Mouse (Mus musculus) midbrain, postnatal 0 days (tissue): ENCODE data around the gene Slc6a12. TPM values are rescaled to one million over a fixed set of nuclear protein-coding genes. Genes with fewer than 3 reads are reported as not detected.
A peak's percentile ranks its signal among the peaks of the same experiment; 100 is the strongest.

Source experiments
- ATAC-seq: fragments of 200-750 bp; cut with Nextera tagmentation; 2 replicates; pipeline ENCODE4 v1.8.0; 2017; ENCODE audit warnings: moderate number of reproducible peaks, mild to moderate bottlenecking, moderate TSS enrichment, moderate library complexity; ENCODE audit not compliant: low FRiP score
- DNase-seq: peaks from one replicate; pipeline ENCODE4 v3.0.0-alpha.2; 2015; ENCODE audit warnings: low spot score
- H3K27ac ChIP-seq: fragments of 300-500 bp; sonication (generic); 2 replicates; pipeline ENCODE4 v1.5.1; 2014; ENCODE audit warnings: low read depth, mild to moderate bottlenecking, low read length, mixed read lengths
- H3K27me3 ChIP-seq: fragments of 300-500 bp; sonication (generic); 2 replicates; pipeline ENCODE4 v1.6.1; 2014; ENCODE audit warnings: low read length, control low read depth, mixed read lengths; ENCODE audit not compliant: insufficient read depth
- H3K36me3 ChIP-seq: fragments of 300-500 bp; sonication (generic); 2 replicates; pipeline ENCODE4 v1.6.1; 2014; ENCODE audit warnings: low read length, control low read depth, mixed read lengths; ENCODE audit not compliant: insufficient read depth
- H3K4me1 ChIP-seq: fragments of 300-500 bp; sonication (generic); 2 replicates; pipeline ENCODE4 v1.6.1; 2014; ENCODE audit warnings: mild to moderate bottlenecking, control low read depth, antibody characterized with exemption, low read length, mixed read lengths; ENCODE audit not compliant: insufficient read depth
- H3K4me2 ChIP-seq: fragments of 300-500 bp; sonication (generic); 2 replicates; pipeline ENCODE4 v1.6.1; 2014; ENCODE audit warnings: low read depth, mild to moderate bottlenecking, low read length, mixed read lengths; ENCODE audit not compliant: poor library complexity, severe bottlenecking
- H3K4me3 ChIP-seq: fragments of 300-500 bp; sonication (generic); 2 replicates; pipeline ENCODE4 v1.5.1; 2014; ENCODE audit warnings: low read depth, mild to moderate bottlenecking, low read length, moderate library complexity
- H3K9ac ChIP-seq: fragments of 300-500 bp; sonication (generic); replicated peaks from 2 replicates; pipeline ENCODE4 v1.6.1; 2014; ENCODE audit warnings: mild to moderate bottlenecking, low read length, moderate library complexity, mixed read lengths; ENCODE audit not compliant: poor library complexity, severe bottlenecking
- H3K9me3 ChIP-seq: fragments of 300-500 bp; sonication (generic); 2 replicates; pipeline ENCODE4 v1.6.1; 2016; ENCODE audit warnings: low read length, control low read depth
- CTCF ChIP-seq: IDR thresholded peaks from 2 replicates; pipeline ENCODE4 v1.5.1; 2016; ENCODE audit warnings: antibody characterized with exemption, mild to moderate bottlenecking
- WGBS: fragments of 180-500 bp; shearing (Covaris S2); extraction: QIAGEN DNeasy Blood & Tissue Kit; methylation state at CpG from one replicate; pipeline ENCODE4 v1.1.7; 2014; 5-methylcytosine and 5-hydroxymethylcytosine counted together
- polyA plus RNA-seq: library from polyadenylated mRNA; unstranded; fragments of >200 nt; fragmentation: Nextera tagmentation; extraction: Ambion mirVana; gene quantifications from 2 replicates; pipeline ENCODE4 v1.2.1, GENCODE M21; 2015
- total RNA-seq: library from RNA; depleted of rRNA; stranded (reverse); fragments of >200 nt; gene quantifications from 2 replicates; pipeline ENCODE4 v1.2.3, GENCODE M21; 2014

The Slc6a12 gene
- total and polyA plus RNA-seq, 2 experiments from 2014 or later, result 8.1 to 13.0 TPM

GRCm38 (mm10) chr6:121337770-121338518 is 4.9 kb upstream of the Slc6a12 start:
- no peaks in the 10 kb centered on the region for H3K4me1 ChIP-seq
- H3K36me3 ChIP-seq, result no peaks in the 10 kb centered on the region
- H3K27ac ChIP-seq, result no peak overlapping the region
- peak; percentile 93 for DNase-seq
- no peak overlapping the region for H3K4me3 ChIP-seq
- ATAC-seq, result peak; percentile 63
- H3K27me3 ChIP-seq, result no peaks in the 10 kb centered on the region
- H3K9ac ChIP-seq, result no peak overlapping the region
- 23% methylated on average over 3 of the region's 3 CpGs for WGBS
- no peak overlapping the region for H3K4me2 ChIP-seq
- H3K9me3 ChIP-seq, result no peaks in the 10 kb centered on the region
- TF ChIP-seq CTCF, result peak; percentile 96

- 61% methylated on average over 4 of the region's 4 CpGs for WGBS
- H3K27me3 ChIP-seq, result no peaks in the 10 kb centered on the region
- no peak overlapping the region for H3K4me3 ChIP-seq
- no peaks in the 10 kb centered on the region for H3K9me3 ChIP-seq
- no peaks in the 10 kb centered on the region for H3K36me3 ChIP-seq
- H3K27ac ChIP-seq, result no peak overlapping the region
- ATAC-seq (no peak), DNase-seq (no peak)
- H3K4me1 ChIP-seq, result no peaks in the 10 kb centered on the region
- H3K9ac ChIP-seq, result no peak overlapping the region
- H3K4me2 ChIP-seq, result no peak overlapping the region
- TF ChIP-seq CTCF, result no peak
Measured at GRCm38 (mm10) chr6:121338519-121338896, 4.4 kb upstream of the Slc6a12 start.

- Histone ChIP-seq H3K9ac (no peak overlapping the region), H3K4me3 (no peak overlapping the region), H3K4me1 (no peaks in the 10 kb centered on the region), H3K36me3 (no peaks in the 10 kb centered on the region), H3K9me3 (no peaks in the 10 kb centered on the region), H3K27me3 (no peaks in the 10 kb centered on the region), H3K4me2 (no peak overlapping the region), H3K27ac (no peak overlapping the region)
- 88% methylated on average over 6 of the region's 6 CpGs for WGBS
- ATAC-seq, result no peak
- no peak for TF ChIP-seq CTCF
- DNase-seq, result no peak
Measured at GRCm38 (mm10) chr6:121341650-121342049, 1.2 kb upstream of the Slc6a12 start.

- Histone ChIP-seq H3K4me3 (no peak overlapping the region), H3K9ac (no peak overlapping the region), H3K4me1 (no peaks in the 10 kb centered on the region), H3K27me3 (no peaks in the 10 kb centered on the region), H3K27ac (no peak overlapping the region), H3K4me2 (no peak overlapping the region), H3K9me3 (no peaks in the 10 kb centered on the region), H3K36me3 (no peaks in the 10 kb centered on the region)
- no peak for ATAC-seq
- 67% methylated on average over 6 of the region's 6 CpGs for WGBS
- no peak for DNase-seq
- TF ChIP-seq CTCF, result no peak
Measured at GRCm38 (mm10) chr6:121343771-121344123, 871 bp downstream of the Slc6a12 start.

- Histone ChIP-seq H3K9me3 (no peaks in the 10 kb centered on the region), H3K4me2 (no peak overlapping the region), H3K27ac (no peak overlapping the region), H3K36me3 (no peaks in the 10 kb centered on the region), H3K27me3 (no peaks in the 10 kb centered on the region), H3K9ac (no peak overlapping the region), H3K4me3 (no peak overlapping the region), H3K4me1 (no peaks in the 10 kb centered on the region)
- ATAC-seq (no peak), DNase-seq (no peak)
- no peak for TF ChIP-seq CTCF
- 62% methylated on average over 5 of the region's 5 CpGs for WGBS
Measured at GRCm38 (mm10) chr6:121344329-121344728, 1.5 kb downstream of the Slc6a12 start.

- H3K27me3 ChIP-seq, result no peaks in the 10 kb centered on the region
- no peak for ATAC-seq
- no peak overlapping the region for H3K27ac ChIP-seq
- H3K4me3 ChIP-seq, result no peak overlapping the region
- 58% methylated on average over 8 of the region's 8 CpGs for WGBS
- no peaks in the 10 kb centered on the region for H3K36me3 ChIP-seq
- H3K9me3 ChIP-seq, result no peaks in the 10 kb centered on the region
- no peak for TF ChIP-seq CTCF
- H3K4me1 ChIP-seq, result no peaks in the 10 kb centered on the region
- DNase-seq, result no peak
- H3K4me2 ChIP-seq, result no peak overlapping the region
- no peak overlapping the region for H3K9ac ChIP-seq
Measured at GRCm38 (mm10) chr6:121346428-121346827, 3.6 kb downstream of the Slc6a12 start.
